Mouse (Mus musculus) heart, adult 2 months (tissue): ENCODE results near the gene Ehd1.

ENCODE experiments used
- CTCF ChIP-seq: fragments of 200-600 bp; IDR thresholded peaks from 2 replicates; pipeline ENCODE4 v1.8.1; 2022; ENCODE audit warnings: antibody characterized with exemption, mild to moderate bottlenecking, moderate library complexity
- EP300 ChIP-seq: fragments of 200-500 bp; IDR thresholded peaks from 2 replicates; pipeline ENCODE4 v1.6.1; 2011; ENCODE audit warnings: low read depth, low read length, control low read depth; ENCODE audit not compliant: insufficient read depth
- POLR2A ChIP-seq: fragments of 200-500 bp; IDR thresholded peaks from 2 replicates; pipeline ENCODE4 v1.6.1; 2011; ENCODE audit warnings: mild to moderate bottlenecking, low read depth, low read length, control low read depth; ENCODE audit not compliant: insufficient read depth

DNA sequence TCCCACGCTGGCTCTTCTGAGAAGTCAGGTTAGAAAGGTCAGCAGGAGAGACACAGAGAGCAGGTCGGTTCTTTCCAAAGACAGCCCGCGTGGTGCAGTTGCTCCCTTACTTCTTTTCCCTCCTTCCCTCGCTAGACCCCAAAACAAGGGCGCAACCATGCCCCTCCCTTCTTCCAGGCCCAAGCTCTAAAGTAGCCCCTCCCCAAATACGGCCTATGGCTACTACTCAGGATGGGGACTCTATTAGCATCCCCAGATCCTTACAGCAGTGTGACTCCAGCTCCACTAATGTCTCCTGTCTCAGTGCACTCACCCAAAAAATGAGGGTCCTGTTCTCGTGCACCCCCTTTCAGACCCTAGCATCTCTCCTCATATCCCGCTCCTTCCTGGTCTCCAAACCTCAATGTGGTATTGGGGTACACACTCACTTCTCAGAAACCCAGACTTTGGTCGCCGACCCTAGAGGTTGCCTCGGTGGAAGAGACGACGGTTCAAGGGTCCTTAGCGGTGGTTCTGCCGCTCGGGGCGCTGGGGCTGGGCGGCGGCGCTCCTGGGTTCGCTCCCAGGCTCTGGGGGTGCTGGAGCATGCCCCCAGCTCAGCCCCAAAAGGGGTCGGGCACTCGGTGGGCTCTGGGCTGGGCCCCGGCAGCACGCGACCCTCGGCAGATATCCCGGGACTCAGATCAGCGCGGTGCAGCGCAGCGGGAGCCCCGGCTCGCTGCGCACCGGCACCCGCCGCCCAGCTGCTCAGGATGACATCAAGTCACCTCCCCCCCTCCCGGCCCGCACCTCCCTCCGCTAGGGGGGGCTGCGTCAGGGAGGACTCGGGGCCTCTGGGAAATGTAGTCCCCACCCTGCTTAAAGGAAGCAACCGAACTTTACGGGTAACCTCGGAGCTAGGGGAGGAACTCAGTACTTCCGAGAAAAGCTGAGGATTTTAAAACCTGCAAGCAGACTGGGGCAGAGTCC is 41.2 kb upstream of the Ehd1 start, which contains the start of gene Ppp2r5b:
- TF ChIP-seq POLR2A (peak; percentile 53), EP300 (no peak), CTCF (peak; percentile 77)
